Mouse (Mus musculus) embryonic stem cell, embryonic (primary cell): ENCODE measurements at regions not wholly inside any gene's neighbourhood (a gene's known extent, or its start where the extent isn't known, plus 50 kb on each side); places are given as distances from the start of the nearest gene placed in this dataset.

ENCODE experiments used
- CTCF ChIA-PET, 4 experiments: fragments of 300-600 bp in 2 of 4; fragments of 350-600 bp in 2 of 4; sonication (Branson Sonifier 250); formaldehyde crosslinking; loops; one replicate each; lab custom pipeline; 2022; ENCODE audit warnings: inconsistent platforms in 2 of 4; lab: Charles Lee
- POLR2A ChIA-PET, 4 experiments: fragments of 300-600 bp in 2 of 4; fragments of 350-600 bp in 2 of 4; sonication (Branson Sonifier 250); formaldehyde crosslinking; loops; one replicate each; lab custom pipeline; 2022; ENCODE audit warnings: antibody characterized with exemption in 4 of 4, inconsistent platforms in 1 of 4; lab: Charles Lee

GRCm38 (mm10) chr7:53675519-53675918 lies 1159.8 kb upstream of the Luzp2 start:
- POLR2A ChIA-PET: no interaction called here
- CTCF ChIA-PET: interaction anchor here in 1 of 4 experiments (0.5 kb wide), 1 partner anchor 876 kb away, joined by 3 read pairs; no protein-coding TSS in a partner anchor
